Comparison of ENCODE assay signal across 13 mouse cellular contexts in the genomic region with DNA sequence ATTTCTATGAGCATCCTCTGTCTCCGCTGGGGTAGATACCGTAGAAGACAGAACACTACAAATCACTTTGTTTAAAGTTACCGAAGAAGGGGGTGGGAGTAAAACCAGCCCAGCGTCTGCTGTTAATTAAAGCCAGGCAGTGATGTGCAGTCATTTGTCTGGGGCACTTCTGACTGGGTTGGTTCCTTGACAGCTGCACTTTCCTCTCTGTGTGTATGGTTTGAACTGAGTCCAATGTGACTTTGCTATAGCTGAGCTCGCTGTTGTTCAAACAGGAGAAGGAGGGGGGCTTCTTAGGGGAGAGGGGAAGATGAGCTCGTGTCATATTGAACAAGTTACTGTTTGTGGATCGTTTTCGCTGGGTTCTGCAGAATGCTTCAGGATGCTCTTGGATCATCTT.
DNase-seq lines count a peak whose midpoint lies in the region; ATAC-seq and TF ChIP-seq lines count a peak whose summit lies in the region.
"Had no signal": no experiment of that assay in that cellular context is flagged by ENCODE, and none has a peak within 500 bp of the region (broad histone marks: within the 10 kb centered on the region; RNA-seq: fewer than 3 reads in every experiment).

No protein-coding gene starts in this region.

- WGBS in lung, postnatal 0 days: 31% methylated on average over 8 of the region's 8 CpGs

- no peak overlapping the region for H3K9ac ChIP-seq in lung, postnatal 0 days (replicated peaks; ENCODE audit: low read depth)
- H3K9ac ChIP-seq: liver, embryonic 13.5 days had no signal

- no peak overlapping the region for H3K27ac ChIP-seq in lung, postnatal 0 days (ENCODE audit: low read length)
- H3K27ac ChIP-seq: liver, embryonic 13.5 days had no signal

- intact Hi-C loops in gastrocnemius, postnatal 36 days (cut with DNase I): no loop called here

- no peak for TF ChIP-seq CTCF in lung, postnatal 0 days (IDR thresholded peaks at IDR 0.05)

- peak; percentile 21 for DNase-seq in lung, postnatal 0 days (ENCODE audit: low spot score)
- DNase-seq in lung, postnatal 36 days: no peak
- peak; percentile 70 for DNase-seq in embryo, embryonic 10.5 days (ENCODE audit: low spot score)
- DNase-seq in forelimb bud, embryonic 11.5 days (ENCODE audit: low read depth, low spot score): peak; percentile 42
- DNase-seq in retina, embryonic 14.5 days (ENCODE audit: low spot score): peak; percentile 15
- no peak for DNase-seq in gastrocnemius, postnatal 36 days
- DNase-seq: adrenal gland, postnatal 10 days; gastrocnemius, postnatal 10 days; kidney, postnatal 4 days; liver, embryonic 13.5 days; lung, postnatal 4 days; thymus, postnatal 36 days had no signal

- H3K9me3 ChIP-seq in lung, postnatal 0 days (ENCODE audit: low read length): no peaks in the 10 kb centered on the region
- H3K9me3 ChIP-seq: liver, embryonic 13.5 days had no signal

- no peaks in the 10 kb centered on the region; the same call in 1 of the 2 replicates for H3K36me3 ChIP-seq in lung, postnatal 0 days (ENCODE audit: insufficient read depth, low read length)
- H3K36me3 ChIP-seq: liver, embryonic 13.5 days had no signal

- H3K4me2 ChIP-seq in lung, postnatal 0 days (replicated peaks; ENCODE audit: low read depth, low read length): no peak overlapping the region
- H3K4me2 ChIP-seq: liver, embryonic 13.5 days had no signal

- no peaks in the 10 kb centered on the region for H3K4me1 ChIP-seq in lung, postnatal 0 days (ENCODE audit: insufficient read depth, low read depth, low read length)
- H3K4me1 ChIP-seq: liver, embryonic 13.5 days had no signal

- ATAC-seq in lung, postnatal 0 days: no peak
- ATAC-seq in erythroid progenitor cell, adult 5-6 weeks (replicated peaks; ENCODE audit: low FRiP score, poor library complexity, severe bottlenecking): no peak

- H3K4me3 ChIP-seq in lung, postnatal 0 days (ENCODE audit: low read depth, low read length): no peak overlapping the region
- H3K4me3 ChIP-seq: liver, embryonic 13.5 days had no signal

- TF ChIP-seq EP300 in lung, postnatal 0 days (IDR thresholded peaks at IDR 0.05): no peak

- no peaks in the 10 kb centered on the region for H3K27me3 ChIP-seq in lung, postnatal 0 days (replicated peaks; ENCODE audit: insufficient read depth, low read length)

Comparison
In these comparisons a context has a peak if more than half of its experiments do, and no peak if none do; other contexts are left out.
1. DNase-seq: peak in lung, postnatal 0 days (single experiment), embryo, embryonic 10.5 days (single experiment), forelimb bud, embryonic 11.5 days (single experiment) and retina, embryonic 14.5 days (single experiment); none in lung, postnatal 36 days (single experiment) and gastrocnemius, postnatal 36 days (0 of 2).